Mouse (Mus musculus) lung, embryonic 15.5 days (tissue): Measurements from ENCODE around the gene Olfr325. TPM values are rescaled to one million over a fixed set of nuclear protein-coding genes. Genes with fewer than 3 reads are reported as not detected.

ENCODE experiments used
- ATAC-seq: fragments of 200-750 bp; cut with Nextera tagmentation; 2 replicates; pipeline ENCODE4 v1.8.0; 2017; ENCODE audit warnings: moderate number of reproducible peaks, borderline replicate concordance; ENCODE audit not compliant: low FRiP score, low TSS enrichment; ENCODE audit errors: extremely low read depth
- H3K27ac ChIP-seq: fragments of 300-500 bp; sonication (generic); 2 replicates; pipeline ENCODE4 v1.5.1; 2015; ENCODE audit warnings: moderate library complexity, mild to moderate bottlenecking, inconsistent platforms
- H3K27me3 ChIP-seq: fragments of 300-500 bp; sonication (generic); 2 replicates; pipeline ENCODE4 v1.6.1; 2015; ENCODE audit warnings: inconsistent platforms
- H3K36me3 ChIP-seq: fragments of 300-500 bp; sonication (generic); 2 replicates; pipeline ENCODE4 v1.6.1; 2015; ENCODE audit warnings: inconsistent platforms
- H3K4me1 ChIP-seq: fragments of 300-500 bp; sonication (generic); 2 replicates; pipeline ENCODE4 v1.6.1; 2015; ENCODE audit warnings: inconsistent platforms
- H3K4me2 ChIP-seq: fragments of 300-500 bp; sonication (generic); 2 replicates; pipeline ENCODE4 v1.6.1; 2015; ENCODE audit warnings: inconsistent platforms, mild to moderate bottlenecking, moderate library complexity
- H3K4me3 ChIP-seq: fragments of 300-500 bp; sonication (generic); 2 replicates; pipeline ENCODE4 v1.5.1; 2015; ENCODE audit warnings: mild to moderate bottlenecking, inconsistent platforms
- H3K9ac ChIP-seq: fragments of 300-500 bp; sonication (generic); 2 replicates; pipeline ENCODE4 v1.6.1; 2015; ENCODE audit warnings: inconsistent platforms
- H3K9me3 ChIP-seq: fragments of 300-500 bp; sonication (generic); 2 replicates; pipeline ENCODE4 v1.6.1; 2016; ENCODE audit warnings: inconsistent platforms
- WGBS: fragments of 180-500 bp; shearing (Covaris S2); methylation state at CpG from one replicate; pipeline ENCODE4 v1.1.7; 2015; 5-methylcytosine and 5-hydroxymethylcytosine counted together
- polyA plus RNA-seq: library from polyadenylated mRNA; unstranded; fragments of >200 nt; fragmentation: Nextera tagmentation; extraction: Ambion mirVana; gene quantifications from 2 replicates; pipeline ENCODE4 v1.2.1, GENCODE M21; 2015

The Olfr325 gene
- polyA plus RNA-seq, 1 experiment from 2014 or later = not detected

DNA sequence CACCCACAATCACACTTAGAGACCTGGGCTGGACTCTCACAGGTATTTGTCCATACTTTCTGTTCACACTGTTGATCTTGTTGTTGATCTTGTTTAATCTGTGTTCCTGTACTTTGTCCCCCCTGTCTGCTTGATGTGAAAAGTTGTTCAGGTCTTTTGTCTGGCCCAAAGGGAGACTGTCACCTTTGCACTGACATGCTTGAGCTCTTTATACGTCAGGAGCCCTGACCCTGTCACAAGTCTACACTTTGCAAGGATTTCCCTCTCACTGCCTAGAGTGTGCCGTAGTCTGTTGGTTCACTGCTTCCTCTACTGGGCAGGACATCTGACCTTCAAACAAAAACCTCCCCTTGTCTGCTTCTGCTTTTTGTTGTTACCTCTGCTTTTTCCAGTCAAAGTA is 27.2 kb downstream of the Olfr325 start:
- H3K4me3 ChIP-seq = no peak overlapping the region
- no peaks in the 10 kb centered on the region for H3K27me3 ChIP-seq
- H3K27ac ChIP-seq = no peak overlapping the region
- H3K36me3 ChIP-seq = no peaks in the 10 kb centered on the region
- ATAC-seq = no peak
- no peak overlapping the region for H3K4me2 ChIP-seq
- H3K9me3 ChIP-seq = no peaks in the 10 kb centered on the region
- WGBS = 39% methylated on average over 2 of the region's 2 CpGs
- no peak overlapping the region for H3K9ac ChIP-seq
- H3K4me1 ChIP-seq = no peaks in the 10 kb centered on the region

GRCm38 (mm10) chr11:58605228-58605627 is 27.7 kb downstream of the Olfr325 start:
- Histone ChIP-seq H3K4me2 (no peak overlapping the region), H3K36me3 (no peaks in the 10 kb centered on the region), H3K4me3 (no peak overlapping the region), H3K4me1 (no peaks in the 10 kb centered on the region), H3K27me3 (no peaks in the 10 kb centered on the region), H3K9me3 (no peaks in the 10 kb centered on the region), H3K27ac (no peak overlapping the region), H3K9ac (no peak overlapping the region)
- WGBS = 43% methylated on average over 3 of the region's 3 CpGs
- ATAC-seq = no peak

GRCm38 (mm10) chr11:58606177-58606919 is 28.8 kb downstream of the Olfr325 start:
- Histone ChIP-seq H3K36me3 (no peaks in the 10 kb centered on the region), H3K4me3 (no peak overlapping the region), H3K4me1 (no peaks in the 10 kb centered on the region), H3K27ac (no peak overlapping the region), H3K9ac (no peak overlapping the region), H3K27me3 (no peaks in the 10 kb centered on the region), H3K4me2 (no peak overlapping the region), H3K9me3 (no peaks in the 10 kb centered on the region)
- WGBS = 75% methylated on average over 12 of the region's 12 CpGs
- no peak for ATAC-seq

DNA sequence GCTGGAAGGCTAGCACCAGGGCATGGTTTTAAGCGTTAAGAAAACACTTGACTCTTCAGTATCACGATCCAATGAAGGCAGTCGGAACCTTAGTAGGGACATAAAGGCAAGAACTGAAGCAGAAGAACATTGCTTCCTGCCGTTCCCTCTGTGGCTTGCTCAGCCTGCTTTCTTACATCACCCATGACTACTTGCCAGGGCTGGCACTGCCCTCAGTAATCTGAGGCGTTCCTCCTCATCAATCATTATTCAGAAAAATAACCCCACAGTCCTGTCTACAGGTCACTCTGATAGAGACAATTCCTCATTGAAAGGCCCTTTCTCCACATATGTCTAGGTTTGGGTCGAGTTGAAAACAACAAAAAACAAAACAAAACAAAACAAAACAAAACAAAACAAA is 29.5 kb downstream of the Olfr325 start:
- WGBS = 70% methylated on average over 6 of the region's 6 CpGs
- no peak overlapping the region for H3K4me3 ChIP-seq

GRCm38 (mm10) chr11:58613359-58613758 is 35.8 kb downstream of the Olfr325 start:
- WGBS = 55% methylated on average over 3 of the region's 3 CpGs

More for the DNA sequence above, 29.5 kb downstream of the Olfr325 start:
- Histone ChIP-seq H3K9me3 (no peaks in the 10 kb centered on the region), H3K9ac (no peak overlapping the region), H3K36me3 (no peaks in the 10 kb centered on the region), H3K4me2 (no peak overlapping the region), H3K27ac (no peak overlapping the region), H3K4me1 (no peaks in the 10 kb centered on the region), H3K27me3 (no peaks in the 10 kb centered on the region)
- ATAC-seq = no peak

GRCm38 (mm10) chr11:58614526-58614925 is 37.0 kb downstream of the Olfr325 start:
- H3K9ac ChIP-seq = no peak overlapping the region
- ATAC-seq = no peak
- H3K27ac ChIP-seq = no peak overlapping the region
- no peaks in the 10 kb centered on the region for H3K9me3 ChIP-seq
- no peaks in the 10 kb centered on the region for H3K36me3 ChIP-seq
- H3K4me2 ChIP-seq = no peak overlapping the region
- H3K4me3 ChIP-seq = no peak overlapping the region
- H3K27me3 ChIP-seq = no peaks in the 10 kb centered on the region
- no peaks in the 10 kb centered on the region for H3K4me1 ChIP-seq

More at GRCm38 (mm10) chr11:58613359-58613758, 35.8 kb downstream of the Olfr325 start:
- Histone ChIP-seq H3K9ac (no peak overlapping the region), H3K9me3 (no peaks in the 10 kb centered on the region), H3K4me2 (no peak overlapping the region), H3K36me3 (no peaks in the 10 kb centered on the region), H3K27me3 (no peaks in the 10 kb centered on the region), H3K27ac (no peak overlapping the region), H3K4me1 (no peaks in the 10 kb centered on the region), H3K4me3 (no peak overlapping the region)
- no peak for ATAC-seq

DNA sequence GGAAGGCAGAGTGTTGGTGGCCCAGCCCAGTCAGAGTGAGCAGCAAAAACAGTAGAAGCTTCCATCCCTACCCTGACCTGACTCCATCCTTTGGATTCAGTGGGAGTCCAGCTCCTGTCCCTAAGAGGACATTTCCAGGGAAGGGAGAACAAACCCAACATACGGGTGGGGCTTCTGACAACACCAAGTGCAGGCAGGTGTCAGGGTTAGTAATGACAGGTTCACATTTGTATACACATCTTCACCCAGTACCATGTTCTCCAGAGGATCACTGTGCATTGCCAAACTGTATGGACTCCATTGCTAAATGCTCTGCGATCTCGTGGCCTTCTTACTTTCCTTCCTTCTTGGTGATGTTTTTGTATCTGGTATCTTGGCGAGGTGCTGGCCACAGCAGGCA is 38.4 kb downstream of the Olfr325 start, which contains the start of gene 2210407C18Rik:
Gene 2210407C18Rik, minus strand, starts transcription at position 101 of the 400 bp plus-strand sequence.
- WGBS = 81% methylated on average over 4 of the region's 4 CpGs
- no peak within 1 kb of the TSS for H3K9ac ChIP-seq
- ATAC-seq = no peak
- no peaks in the 10 kb centered on the region for H3K36me3 ChIP-seq
- H3K9me3 ChIP-seq = no peaks in the 10 kb centered on the region
- no peaks in the 10 kb centered on the region for H3K4me1 ChIP-seq
- H3K4me3 ChIP-seq = no peak within 1 kb of the TSS
- no peak within 1 kb of the TSS for H3K4me2 ChIP-seq
- H3K27ac ChIP-seq = no peak within 1 kb of the TSS
- H3K27me3 ChIP-seq = no peaks in the 10 kb centered on the region

DNA sequence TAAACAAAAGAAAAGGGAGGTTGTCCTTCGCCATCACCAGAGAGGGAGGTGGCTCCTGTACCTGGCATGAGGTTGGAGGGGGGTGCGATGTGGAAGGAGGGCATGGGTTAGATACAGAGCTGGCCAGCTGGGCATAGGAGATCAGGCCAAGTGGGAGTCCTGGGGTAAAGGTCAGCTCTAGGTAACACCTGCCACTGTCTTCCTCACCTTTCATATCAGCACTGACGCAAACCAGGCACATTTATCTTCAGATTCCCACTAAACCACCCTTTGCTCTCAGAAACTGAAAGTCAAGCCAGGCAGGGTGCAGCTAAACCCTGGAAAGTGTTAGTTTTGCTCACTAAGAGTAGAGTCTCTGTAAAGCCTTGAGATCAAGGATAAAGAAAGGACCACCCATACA is 40.8 kb downstream of the Olfr325 start:
- Histone ChIP-seq H3K4me3 (no peak overlapping the region), H3K4me2 (no peak overlapping the region), H3K4me1 (no peaks in the 10 kb centered on the region), H3K27me3 (no peaks in the 10 kb centered on the region), H3K9ac (no peak overlapping the region), H3K27ac (no peak overlapping the region), H3K36me3 (no peaks in the 10 kb centered on the region), H3K9me3 (no peaks in the 10 kb centered on the region)
- no peak for ATAC-seq
- WGBS = 41% methylated on average over 3 of the region's 3 CpGs

GRCm38 (mm10) chr11:58618793-58619192 is 41.3 kb downstream of the Olfr325 start:
- Histone ChIP-seq H3K4me2 (no peak overlapping the region), H3K27me3 (no peaks in the 10 kb centered on the region), H3K9me3 (no peaks in the 10 kb centered on the region), H3K4me1 (no peaks in the 10 kb centered on the region), H3K27ac (no peak overlapping the region), H3K4me3 (no peak overlapping the region), H3K36me3 (no peaks in the 10 kb centered on the region), H3K9ac (no peak overlapping the region)
- no peak for ATAC-seq
- WGBS = 57% methylated on average over 6 of the region's 6 CpGs

DNA sequence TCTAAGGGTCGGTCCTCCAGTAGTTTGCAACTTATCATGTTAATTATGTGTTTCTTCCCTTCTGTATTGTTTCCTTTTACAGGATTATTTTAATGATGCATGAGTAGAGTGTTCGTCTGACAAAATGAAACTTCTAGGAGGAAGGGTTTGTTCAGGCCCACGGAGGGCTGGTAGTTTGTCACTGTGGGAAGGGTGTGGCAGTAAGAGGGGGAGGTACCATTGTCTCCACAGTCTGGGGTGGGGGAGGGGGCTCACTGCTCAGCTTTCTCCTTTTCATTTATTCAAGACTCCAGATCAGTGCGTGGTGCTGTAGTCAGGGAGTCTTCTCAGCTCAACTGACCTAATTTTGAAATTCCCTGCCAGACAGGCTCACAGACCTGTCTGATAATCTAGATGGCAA is 48.6 kb downstream of the Olfr325 start:
- Histone ChIP-seq H3K9me3 (no peaks in the 10 kb centered on the region), H3K27ac (no peak overlapping the region), H3K27me3 (no peaks in the 10 kb centered on the region), H3K9ac (no peak overlapping the region), H3K4me3 (no peak overlapping the region), H3K4me2 (no peak overlapping the region), H3K4me1 (no peaks in the 10 kb centered on the region), H3K36me3 (no peaks in the 10 kb centered on the region)
- ATAC-seq = no peak
- WGBS = 48% methylated on average over 4 of the region's 4 CpGs

DNA sequence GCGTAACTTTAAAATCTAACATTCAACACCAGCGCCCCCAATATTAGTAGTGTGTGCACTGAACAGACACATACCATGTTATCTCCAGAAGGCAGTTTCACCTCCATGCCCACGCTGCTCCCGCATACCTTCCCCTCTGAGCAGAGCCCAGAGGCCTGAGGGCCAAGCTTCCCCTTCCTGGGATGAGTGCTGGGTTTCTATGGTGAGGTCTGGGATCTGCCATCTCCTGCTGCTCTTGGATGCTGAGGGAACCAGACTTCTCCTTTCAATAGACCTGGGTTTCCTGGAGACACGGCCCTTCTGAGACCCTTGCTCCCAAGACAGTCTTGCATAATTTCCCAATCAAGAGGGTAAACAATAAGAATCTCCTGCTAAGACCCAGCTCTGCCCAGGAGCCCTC is 52.9 kb downstream of the Olfr325 start, which contains the start of gene Olfr323:
Gene Olfr323, minus strand, starts transcription at position 101 of the 400 bp plus-strand sequence.
- H3K27me3 ChIP-seq = no peaks in the 10 kb centered on the region
- H3K4me2 ChIP-seq = no peak within 1 kb of the TSS
- no peaks in the 10 kb centered on the region for H3K36me3 ChIP-seq
- no peak for ATAC-seq
- no peak within 1 kb of the TSS for H3K9ac ChIP-seq
- no peaks in the 10 kb centered on the region for H3K9me3 ChIP-seq
- no peaks in the 10 kb centered on the region for H3K4me1 ChIP-seq
- no peak within 1 kb of the TSS for H3K4me3 ChIP-seq
- no peak within 1 kb of the TSS for H3K27ac ChIP-seq
- WGBS = 77% methylated on average over 5 of the region's 5 CpGs
